Mouse (Mus musculus) MEL (cell line): ENCODE measurements at regions not wholly inside any gene's neighbourhood (a gene's known extent, or its start where the extent isn't known, plus 50 kb on each side); places are given as distances from the start of the nearest gene placed in this dataset.

Experiments
- DNase-seq: peaks from one replicate; pipeline ENCODE4 v3.0.0; 2011; ENCODE audit warnings: low read depth, low spot score
- H3K27ac ChIP-seq: 2 replicates; pipeline ENCODE4 v1.5.1; 2012; ENCODE audit warnings: low read depth, mild to moderate bottlenecking, control low read depth, low read length, moderate library complexity; ENCODE audit not compliant: control insufficient read depth
- H3K27me3 ChIP-seq, 2 experiments: fragments of 150-350 bp in 1 of 2; sonication (generic) in 1 of 2; 2 replicates each; pipeline ENCODE4 v1.6.1; 2012; ENCODE audit warnings: low read length in 2 of 2, mild to moderate bottlenecking in 2 of 2, improper control_type of control experiment in 1 of 2, moderate library complexity in 1 of 2; ENCODE audit not compliant: insufficient read depth in 2 of 2, control insufficient read depth in 1 of 2
- H3K36me3 ChIP-seq, 2 experiments: 2 replicates each; pipeline ENCODE4 v1.6.1; 2012 to 2014; ENCODE audit warnings: low read length in 2 of 2, improper control_type of control experiment in 1 of 2, inconsistent platforms in 1 of 2, mild to moderate bottlenecking in 1 of 2; ENCODE audit not compliant: insufficient read depth in 2 of 2, control insufficient read depth in 1 of 2
- H3K4me1 ChIP-seq, 2 experiments: fragments of 150-350 bp in 1 of 2; sonication (generic) in 1 of 2; 2 replicates each; pipeline ENCODE4 v1.6.1; 2012; ENCODE audit warnings: low read length in 2 of 2, improper control_type of control experiment in 1 of 2, mild to moderate bottlenecking in 1 of 2; ENCODE audit not compliant: insufficient read depth in 2 of 2, control insufficient read depth in 1 of 2
- H3K4me3 ChIP-seq, 2 experiments: fragments of 150-350 bp in 1 of 2; sonication (generic) in 1 of 2; 2 replicates each; pipeline ENCODE4 v1.5.1; 2012; ENCODE audit warnings: low read depth in 2 of 2, low read length in 2 of 2, mild to moderate bottlenecking in 2 of 2, moderate library complexity in 2 of 2, control low read depth in 1 of 2, improper control_type of control experiment in 1 of 2; ENCODE audit not compliant: control insufficient read depth in 1 of 2, insufficient read depth in 1 of 2
- H3K79me2 ChIP-seq: 2 replicates; pipeline ENCODE4 v1.6.1; 2012; ENCODE audit warnings: mild to moderate bottlenecking, low read length, moderate library complexity; ENCODE audit not compliant: control insufficient read depth, poor library complexity, insufficient read depth
- H3K9ac ChIP-seq: 2 replicates; pipeline ENCODE4 v1.6.1; 2012; ENCODE audit warnings: low read depth, mild to moderate bottlenecking, control low read depth, low read length, moderate library complexity; ENCODE audit not compliant: control insufficient read depth, poor library complexity, severe bottlenecking
- H3K9me3 ChIP-seq: fragments of 150-350 bp; sonication (generic); replicated peaks from 2 replicates; pipeline ENCODE4 v1.6.1; 2012; ENCODE audit warnings: mild to moderate bottlenecking, low read length, improper control_type of control experiment, moderate library complexity; ENCODE audit not compliant: insufficient read depth
- BHLHE40 ChIP-seq: IDR thresholded peaks from 2 replicates; pipeline ENCODE4 v1.6.1; 2012; ENCODE audit warnings: low read depth, mild to moderate bottlenecking, inconsistent platforms, low read length, improper control_type of control experiment, borderline replicate concordance
- CHD1 ChIP-seq: IDR thresholded peaks from 2 replicates; pipeline ENCODE4 v1.6.1; 2012; ENCODE audit warnings: low read depth, mild to moderate bottlenecking, inconsistent platforms, low read length, improper control_type of control experiment
- CTCF ChIP-seq, 3 experiments: IDR thresholded peaks in 2 of 3; conservative IDR thresholded peaks in 1 of 3; 2 replicates each; pipeline ENCODE4 v1.5.1; 2011 to 2012; ENCODE audit warnings: low read length in 3 of 3, low read depth in 2 of 3, mild to moderate bottlenecking in 2 of 3, improper control_type of control experiment in 1 of 3, inconsistent platforms in 1 of 3, mixed read lengths in 1 of 3, moderate library complexity in 1 of 3; ENCODE audit not compliant: control insufficient read depth in 1 of 3, insufficient read depth in 1 of 3, poor library complexity in 1 of 3, severe bottlenecking in 1 of 3
- ELF1 ChIP-seq: IDR thresholded peaks from 2 replicates; pipeline ENCODE4 v1.6.1; 2014; ENCODE audit warnings: low read depth, mild to moderate bottlenecking, inconsistent platforms, low read length, improper control_type of control experiment, moderate library complexity
- EP300 ChIP-seq, 2 experiments: IDR thresholded peaks; 2 replicates each; pipeline ENCODE4 v1.6.1; 2011; ENCODE audit warnings: improper control_type of control experiment in 2 of 2, low read length in 2 of 2, low read depth in 1 of 2, mild to moderate bottlenecking in 1 of 2
- ETS1 ChIP-seq: IDR thresholded peaks from 2 replicates; pipeline ENCODE4 v1.6.1; 2012; ENCODE audit warnings: low read depth, mild to moderate bottlenecking, inconsistent platforms, low read length, improper control_type of control experiment, moderate library complexity
- GABPA ChIP-seq: IDR thresholded peaks from 2 replicates; pipeline ENCODE4 v1.6.1; 2012; ENCODE audit warnings: low read depth, mild to moderate bottlenecking, inconsistent platforms, low read length, improper control_type of control experiment, moderate library complexity
- GATA1 ChIP-seq: IDR thresholded peaks from 2 replicates; pipeline ENCODE4 v1.6.1; 2011; ENCODE audit warnings: low read depth, low read length, improper control_type of control experiment
- HCFC1 ChIP-seq: IDR thresholded peaks from 2 replicates; pipeline ENCODE4 v1.6.1; 2012; ENCODE audit warnings: low read depth, mild to moderate bottlenecking, inconsistent platforms, low read length, improper control_type of control experiment, moderate library complexity
- JUND ChIP-seq: IDR thresholded peaks from 2 replicates; pipeline ENCODE4 v1.6.1; 2011; ENCODE audit warnings: low read depth, mild to moderate bottlenecking, improper control_type of control experiment, low read length
- KAT2A ChIP-seq: conservative IDR thresholded peaks from 2 replicates; pipeline ENCODE4 v1.6.1; 2012; ENCODE audit warnings: low read depth, low read length, improper control_type of control experiment, inconsistent platforms
- MAFK ChIP-seq: IDR thresholded peaks from 2 replicates; pipeline ENCODE4 v1.6.1; 2011; ENCODE audit warnings: low read depth, mild to moderate bottlenecking, low read length, improper control_type of control experiment, borderline replicate concordance
- MAZ ChIP-seq: IDR thresholded peaks from 2 replicates; pipeline ENCODE4 v1.6.1; 2012; ENCODE audit warnings: low read depth, mild to moderate bottlenecking, inconsistent platforms, low read length, improper control_type of control experiment
- MEF2A ChIP-seq: IDR thresholded peaks from 2 replicates; pipeline ENCODE4 v1.6.1; 2014; ENCODE audit warnings: low read depth, mild to moderate bottlenecking, inconsistent platforms, low read length, improper control_type of control experiment; ENCODE audit not compliant: poor library complexity, insufficient replicate concordance, severe bottlenecking; ENCODE audit errors: extremely low read depth
- MXI1 ChIP-seq: IDR thresholded peaks from 2 replicates; pipeline ENCODE4 v1.6.1; 2011; ENCODE audit warnings: mild to moderate bottlenecking, low read depth, low read length, improper control_type of control experiment
- MYB ChIP-seq: IDR thresholded peaks from 2 replicates; pipeline ENCODE4 v1.6.1; 2011; ENCODE audit warnings: mild to moderate bottlenecking, low read depth, low read length, improper control_type of control experiment
- MYC ChIP-seq: IDR thresholded peaks from 2 replicates; pipeline ENCODE4 v1.6.1; 2011; ENCODE audit warnings: low read depth, mild to moderate bottlenecking, low read length, improper control_type of control experiment, moderate library complexity
- NELFE ChIP-seq: IDR thresholded peaks from 2 replicates; pipeline ENCODE4 v1.6.1; 2011; ENCODE audit warnings: low read depth, low read length, improper control_type of control experiment
- NRF1 ChIP-seq: IDR thresholded peaks from 2 replicates; pipeline ENCODE4 v1.6.1; 2014; ENCODE audit warnings: low read depth, mild to moderate bottlenecking, inconsistent platforms, low read length, improper control_type of control experiment, moderate library complexity; ENCODE audit not compliant: poor library complexity, insufficient read depth, severe bottlenecking
- POLR2AphosphoS2 ChIP-seq: IDR thresholded peaks from 2 replicates; pipeline ENCODE4 v1.6.1; 2011; ENCODE audit warnings: low read length, improper control_type of control experiment
- RCOR1 ChIP-seq: IDR thresholded peaks from 2 replicates; pipeline ENCODE4 v1.6.1; 2012; ENCODE audit warnings: low read depth, mild to moderate bottlenecking, inconsistent platforms, low read length, improper control_type of control experiment
- SIN3A ChIP-seq: IDR thresholded peaks from 2 replicates; pipeline ENCODE4 v1.6.1; 2012; ENCODE audit warnings: low read length, improper control_type of control experiment, inconsistent platforms
- SMC3 ChIP-seq: IDR thresholded peaks from 2 replicates; pipeline ENCODE4 v1.6.1; 2011; ENCODE audit warnings: low read depth, low read length, improper control_type of control experiment
- TAL1 ChIP-seq: IDR thresholded peaks from 2 replicates; pipeline ENCODE4 v1.6.1; 2012; ENCODE audit warnings: mild to moderate bottlenecking, inconsistent platforms, low read length, moderate library complexity, mixed read lengths
- TBP ChIP-seq: IDR thresholded peaks from 2 replicates; pipeline ENCODE4 v1.8.0; 2011; ENCODE audit warnings: low read depth, low read length, improper control_type of control experiment
- TCF12 ChIP-seq: IDR thresholded peaks from 2 replicates; pipeline ENCODE4 v1.6.1; 2014; ENCODE audit warnings: low read depth, mild to moderate bottlenecking, inconsistent platforms, low read length, improper control_type of control experiment, moderate library complexity
- UBTF ChIP-seq: IDR thresholded peaks from 2 replicates; pipeline ENCODE4 v1.6.1; 2012; ENCODE audit warnings: low read depth, mild to moderate bottlenecking, inconsistent platforms, low read length, improper control_type of control experiment, moderate library complexity, borderline replicate concordance; ENCODE audit not compliant: insufficient read depth
- USF1 ChIP-seq: IDR thresholded peaks from 2 replicates; pipeline ENCODE4 v1.6.1; 2014; ENCODE audit warnings: low read depth, mild to moderate bottlenecking, inconsistent platforms, low read length, improper control_type of control experiment, moderate library complexity
- USF2 ChIP-seq, 2 experiments: IDR thresholded peaks; 2 replicates each; pipeline ENCODE4 v1.6.1; 2011 to 2012; ENCODE audit warnings: improper control_type of control experiment in 2 of 2, low read length in 2 of 2, borderline replicate concordance in 1 of 2, inconsistent platforms in 1 of 2, low read depth in 1 of 2, mild to moderate bottlenecking in 1 of 2; ENCODE audit not compliant: insufficient read depth in 1 of 2
- ZC3H11A ChIP-seq: IDR thresholded peaks from 2 replicates; pipeline ENCODE4 v1.6.1; 2012; ENCODE audit warnings: low read depth, mild to moderate bottlenecking, inconsistent platforms, low read length, improper control_type of control experiment
- ZNF384 ChIP-seq: IDR thresholded peaks from 2 replicates; pipeline ENCODE4 v1.6.1; 2012; ENCODE audit warnings: low read depth, mild to moderate bottlenecking, inconsistent platforms, low read length, improper control_type of control experiment

DNA sequence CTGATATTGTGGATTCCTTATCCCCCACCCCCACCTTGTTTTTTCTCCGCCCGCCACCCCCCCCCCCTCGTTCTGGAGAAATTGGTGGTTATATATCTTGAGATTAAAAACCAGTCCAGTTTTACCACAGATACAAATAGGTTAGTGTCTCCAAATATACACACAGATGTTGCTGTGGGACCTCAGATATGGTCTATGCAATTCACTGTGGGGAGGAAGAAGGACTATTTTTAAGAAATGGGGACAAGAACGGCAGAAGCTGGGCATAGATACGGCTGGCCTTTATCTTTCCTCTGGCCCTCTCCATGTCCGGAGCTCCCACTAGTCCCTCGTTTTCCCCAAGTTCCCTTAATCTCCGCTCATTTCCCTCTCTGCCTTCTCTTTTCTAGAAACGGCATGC lies 89.0 kb upstream of the Rap1b start:
- peaks cover 8 to 40% of the 10 kb centered on the region in 2 experiments for H3K4me1 ChIP-seq
- H3K9me3 ChIP-seq, result no peaks in the 10 kb centered on the region
- H3K27ac ChIP-seq, result peak overlapping the region; percentile 37
- H3K9ac ChIP-seq, result peak overlapping the region; percentile 6; the same call in 1 of the 2 replicates
- H3K27me3 ChIP-seq, result no peaks in the 10 kb centered on the region
- H3K36me3 ChIP-seq, result peaks cover 0 to 36% of the 10 kb centered on the region in 2 experiments; a peak in 2 of 4 replicates
- peak; percentile 79 for DNase-seq
- no peaks in the 10 kb centered on the region for H3K79me2 ChIP-seq
- H3K4me3 ChIP-seq, result peak overlapping the region; percentile 37 to 39
- TF ChIP-seq JUND, result no peak
- 0 out of 2 replicates have a peak, but pooled peaks have one; percentile 19 for TF ChIP-seq TBP
- no peak for TF ChIP-seq GABPA
- TF ChIP-seq USF1, result no peak
- TF ChIP-seq MYB, result peak; percentile 30; the same call in 1 of the 2 replicates
- TF ChIP-seq MAZ, result peak; percentile 51; the same call in 1 of the 2 replicates
- TF ChIP-seq MEF2A, result peak; percentile 99
- TF ChIP-seq CTCF (IDR thresholded peaks at IDR 0.05 in 2 of 3, conservative IDR thresholded peaks at IDR 0.05 in 1 of 3; ENCODE audit: control insufficient read depth in 1 of 3, insufficient read depth in 1 of 3, low read depth in 2 of 3, low read length in 3 of 3, poor library complexity in 1 of 3, severe bottlenecking in 1 of 3), result no peak
- 0 out of 2 replicates have a peak, but pooled peaks have one; percentile 18 for TF ChIP-seq HCFC1
- no peak for TF ChIP-seq NRF1
- TF ChIP-seq BHLHE40, result peak; percentile 49; the same call in 1 of the 2 replicates
- peak; percentile 93 for TF ChIP-seq TCF12
- peak; percentile 86 for TF ChIP-seq GATA1
- peak; percentile 66; the same call in 1 of the 2 replicates for TF ChIP-seq SIN3A
- no peak for TF ChIP-seq UBTF
- no peak for TF ChIP-seq ELF1
- peak; percentile 94 for TF ChIP-seq ETS1
- TF ChIP-seq CHD1, result no peak
- TF ChIP-seq RCOR1, result peak; percentile 84
- TF ChIP-seq MXI1, result no peak
- TF ChIP-seq MAFK, result peak; percentile 87
- no peak for TF ChIP-seq SMC3
- TF ChIP-seq ZNF384, result no peak; the same call in 1 of the 2 replicates
- 0 out of 2 replicates have a peak, but pooled peaks have one; percentile 3 for TF ChIP-seq ZC3H11A
- TF ChIP-seq EP300 (IDR thresholded peaks at IDR 0.05; ENCODE audit: low read depth in 1 of 2, low read length in 2 of 2), result peak; percentile 89 to 90
- TF ChIP-seq POLR2AphosphoS2, result no peak
- no peak for TF ChIP-seq USF2 (IDR thresholded peaks at IDR 0.05; ENCODE audit: borderline replicate concordance in 1 of 2, insufficient read depth in 1 of 2, low read depth in 1 of 2, low read length in 2 of 2)
- TF ChIP-seq MYC, result 0 out of 2 replicates have a peak, but pooled peaks have one; percentile 25
- peak; percentile 90 for TF ChIP-seq TAL1
- TF ChIP-seq KAT2A, result no peak
- TF ChIP-seq NELFE, result no peak
